Mouse (Mus musculus) layer of hippocampus, adult 8-10 months (tissue): ENCODE data around the gene Myo15b. TPM values are rescaled to one million over a fixed set of nuclear protein-coding genes. Genes with fewer than 3 reads are reported as not detected.

Experiments
- DNase-seq, 2 experiments: peaks; one replicate each; pipeline ENCODE4 v3.0.0; 2022; ENCODE audit warnings: low spot score in 2 of 2
- total RNA-seq, 4 experiments: library from RNA; stranded (reverse); gene quantifications; 2 replicates each; pipeline ENCODE4 v1.2.4; 2022

Myo15b gene
- total RNA-seq, 4 experiments from 2014 or later, result 0.11 to 1.2 (median 0.56) TPM

- DNase-seq, result no peak
Measured at GRCm38 (mm10) chr11:115933747-115934110, 75.5 kb downstream of the Myo15b start.

DNA sequence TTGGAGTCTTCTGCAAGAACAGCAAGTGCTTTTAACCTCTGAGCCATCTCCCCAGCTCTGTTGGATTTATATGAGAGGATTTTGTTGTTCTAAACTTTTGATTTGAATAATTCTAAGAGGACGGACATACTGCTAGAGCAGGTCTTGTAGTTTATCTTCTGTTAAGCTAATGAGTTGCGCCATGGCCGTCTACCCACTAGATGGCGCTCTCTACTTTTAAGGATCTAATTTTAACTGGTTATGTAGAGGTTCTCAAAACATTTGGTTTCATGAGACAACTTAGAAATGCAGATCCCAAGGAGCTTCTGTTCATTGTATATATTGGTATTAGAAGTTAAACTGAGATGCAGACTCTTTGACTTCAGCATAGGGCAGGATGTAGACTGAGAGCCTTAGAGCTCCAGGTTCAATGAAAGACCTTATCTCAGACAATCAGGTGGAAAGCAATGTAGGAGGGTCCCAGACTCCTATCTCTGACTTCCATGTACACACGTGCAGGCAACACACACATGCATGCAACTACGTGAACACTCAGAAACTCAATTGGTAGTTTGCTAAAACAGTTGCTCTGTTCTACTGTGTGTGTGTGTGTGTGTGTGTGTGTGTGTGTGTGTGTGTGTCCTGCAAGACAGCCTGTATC lies 81.6 kb downstream of the Myo15b start:
- DNase-seq, result peak; percentile 52 to 80

DNA sequence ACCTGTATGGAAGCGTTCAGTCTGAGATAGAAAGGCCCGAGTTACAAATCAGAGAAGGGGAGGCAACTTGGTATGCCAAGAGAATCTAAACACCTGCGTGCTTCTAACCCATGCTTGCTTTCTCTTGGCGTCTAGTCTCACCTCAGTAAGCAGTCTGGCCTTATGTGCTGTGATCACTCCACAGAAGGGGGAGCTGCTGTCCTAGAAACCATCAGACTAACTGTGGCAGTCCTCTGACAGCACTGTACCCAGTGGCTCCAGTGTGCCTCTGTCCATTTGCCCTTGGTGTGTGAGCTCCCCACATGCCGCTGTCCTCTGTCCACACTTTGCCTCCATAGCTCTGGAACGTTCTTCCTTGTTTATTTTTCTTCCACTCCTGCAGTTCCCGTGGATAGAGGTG lies 83.8 kb downstream of the Myo15b start:
- DNase-seq, result no peak

Other genes with a start within 250 kb of the Myo15b start
- gene Mif4gd, start 245.4 kb upstream of the Myo15b start, total RNA-seq, result 10 to 100 TPM; 16.5 to 22.5 (median 17.9) TPM
- 10 to 100 TPM; 55.6 to 81.3 (median 64.7) TPM for gene Slc25a19, start 230.1 kb upstream of the Myo15b start, total RNA-seq
- gene Grb2, start 149.8 kb upstream of the Myo15b start, total RNA-seq, result 100 to 1,000 TPM; 179 to 220 (median 196) TPM
- gene Tmem94, start 93.0 kb upstream of the Myo15b start, total RNA-seq, result 10 to 100 TPM; 49.7 to 64.2 (median 52.3) TPM
- 10 to 100 TPM; 17.1 to 21.7 (median 20.0) TPM for gene Caskin2, start 44.8 kb upstream of the Myo15b start, total RNA-seq
- 10 to 100 TPM; 12.5 to 18.7 (median 16.9) TPM for gene Tsen54, start 43.7 kb upstream of the Myo15b start, total RNA-seq
- gene Llgl2, start 34.4 kb upstream of the Myo15b start, total RNA-seq, result 1 to 10 TPM; 1.6 to 4.2 (median 2.4) TPM
- under 1 TPM; 0.57 to 0.96 (median 0.66) TPM for gene Smim5, start 41.6 kb downstream of the Myo15b start, total RNA-seq
- gene Smim6, start 53.6 kb downstream of the Myo15b start, total RNA-seq, result not detected
- 10 to 100 TPM; 39.7 to 60.3 (median 44.3) TPM for gene Sap30bp, start 74.9 kb downstream of the Myo15b start, total RNA-seq
- gene Recql5, start 75.1 kb downstream of the Myo15b start, total RNA-seq, result 10 to 100 TPM; 27.4 to 32.5 (median 30.3) TPM
- 10 to 100 TPM in 3 of 4 experiments, 1 to 10 TPM in 1; 6.7 to 13.0 (median 11.3) TPM for gene Itgb4, start 116.3 kb downstream of the Myo15b start, total RNA-seq
- 10 to 100 TPM; 11.6 to 20.7 (median 16.1) TPM for gene Galk1, start 154.3 kb downstream of the Myo15b start, total RNA-seq
- 100 to 1,000 TPM; 243 to 308 (median 280) TPM for gene H3f3b, start 169.6 kb downstream of the Myo15b start, total RNA-seq
- 10 to 100 TPM; 26.3 to 31.6 (median 28.2) TPM for gene Unk, start 171.9 kb downstream of the Myo15b start, total RNA-seq
- gene Unc13d, start 219.6 kb downstream of the Myo15b start, total RNA-seq, result 1 to 10 TPM; 1.5 to 3.6 (median 2.3) TPM
- gene Wbp2, start 228.6 kb downstream of the Myo15b start, total RNA-seq, result 100 to 1,000 TPM; 387 to 440 (median 429) TPM